Mouse (Mus musculus): ENCODE measurements around the gene Zp2. TPM values are rescaled to one million over a fixed set of nuclear protein-coding genes. Genes with fewer than 3 reads are reported as not detected.

Gene Zp2
- polyA plus RNA-seq, 1 experiment from 2014 or later: not detected

DNA sequence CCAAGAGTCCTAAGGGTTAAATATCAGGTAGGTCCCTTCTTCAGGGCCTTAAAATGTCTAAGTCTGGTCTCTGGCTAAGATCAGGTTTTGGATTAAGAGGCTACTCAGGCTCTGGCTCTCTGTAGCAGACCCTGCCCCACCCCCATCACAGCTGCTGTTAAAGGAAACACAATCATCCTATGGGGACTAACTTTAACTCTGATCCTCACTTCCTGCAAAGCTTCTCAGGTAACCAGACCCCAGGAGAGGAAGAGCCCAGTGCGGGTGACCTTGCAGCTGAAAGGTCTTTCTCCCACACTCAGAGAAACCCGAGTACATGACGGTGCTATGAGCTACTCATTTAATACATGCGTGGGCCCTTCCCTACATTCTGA, 17.4 kb downstream of the Zp2 start:
- Histone ChIP-seq H3K27ac (no peak overlapping the region), H3K9me3 (no peaks in the 10 kb centered on the region), H3K4me2 (replicated peaks) (no peak overlapping the region), H3K27me3 (no peaks in the 10 kb centered on the region), H3K4me3 (replicated peaks) (no peak overlapping the region), H3K4me1 (replicated peaks) (peaks cover 13% of the 10 kb centered on the region), H3K9ac (replicated peaks) (no peak overlapping the region), H3K36me3 (no peaks in the 10 kb centered on the region)
- ATAC-seq: no peak
- 47% methylated on average over 4 of the region's 4 CpGs for WGBS

DNA sequence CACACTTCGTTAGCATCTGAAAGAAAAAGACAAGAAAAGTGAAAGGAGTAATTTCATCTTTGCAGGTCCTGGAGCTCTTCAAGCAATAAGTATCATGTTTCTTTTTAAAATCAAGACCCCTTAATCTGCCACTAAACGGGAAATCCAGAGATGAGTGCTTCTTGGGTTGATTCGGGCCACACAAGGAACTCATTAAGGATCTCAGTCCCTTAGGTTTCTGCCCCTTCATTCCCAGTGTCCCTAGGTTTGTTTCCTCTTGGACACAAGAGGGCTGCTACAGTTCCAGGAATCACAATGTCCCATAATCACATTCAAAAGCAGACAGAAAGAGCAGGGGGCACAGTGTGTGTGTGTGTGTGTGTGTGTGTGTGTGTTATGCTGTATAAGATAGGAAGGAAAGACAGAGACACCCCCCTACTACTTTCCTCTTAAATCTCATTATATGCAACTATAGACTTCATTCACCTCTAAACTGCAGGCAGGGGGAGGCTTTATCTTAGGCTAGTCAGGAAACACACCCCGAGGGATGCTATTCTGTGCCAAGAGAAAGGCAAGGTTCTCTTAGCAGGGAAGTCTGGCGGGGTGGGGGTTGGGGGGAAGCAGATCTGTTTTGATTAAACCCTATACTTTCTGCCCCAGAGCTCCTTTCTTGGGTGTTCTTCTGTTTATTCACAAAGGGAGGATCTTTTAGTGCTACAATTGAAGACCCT, 18.0 kb downstream of the Zp2 start:
- no peaks in the 10 kb centered on the region for H3K27me3 ChIP-seq
- 25% methylated on average over 5 of the region's 5 CpGs for WGBS
- no peaks in the 10 kb centered on the region for H3K36me3 ChIP-seq
- peaks cover 13% of the 10 kb centered on the region for H3K4me1 ChIP-seq (replicated peaks)
- no peak overlapping the region for H3K4me3 ChIP-seq (replicated peaks)
- H3K9me3 ChIP-seq: no peaks in the 10 kb centered on the region
- H3K27ac ChIP-seq: no peak overlapping the region
- no peak overlapping the region for H3K9ac ChIP-seq (replicated peaks)
- H3K4me2 ChIP-seq (replicated peaks): no peak overlapping the region
- ATAC-seq: no peak

DNA sequence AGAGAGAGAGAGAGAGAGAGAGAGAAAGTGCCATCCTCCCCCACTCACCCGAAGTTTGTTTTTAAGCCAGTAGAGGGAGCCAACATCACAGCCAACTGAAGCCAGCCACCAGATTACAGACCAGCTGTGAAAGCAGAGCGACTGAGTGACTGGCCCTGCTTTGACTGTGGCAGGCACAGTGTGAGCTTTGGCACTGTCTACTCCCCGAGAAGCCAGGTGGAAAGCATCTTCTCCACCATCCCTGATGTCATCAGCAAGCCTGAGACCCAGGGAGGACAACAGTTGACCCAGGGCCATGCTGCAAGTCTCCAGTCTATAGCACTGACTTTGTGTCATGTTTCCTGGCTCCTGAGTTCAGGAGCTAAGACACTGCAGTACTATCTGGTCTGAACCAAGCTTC, 20.2 kb downstream of the Zp2 start:
- 0% methylated on average over 3 of the region's 3 CpGs for WGBS
- Histone ChIP-seq H3K27ac (no peak overlapping the region), H3K36me3 (no peaks in the 10 kb centered on the region), H3K9me3 (no peaks in the 10 kb centered on the region), H3K4me3 (replicated peaks) (no peak overlapping the region), H3K9ac (replicated peaks) (no peak overlapping the region), H3K4me2 (replicated peaks) (no peak overlapping the region), H3K4me1 (replicated peaks) (peaks cover 13% of the 10 kb centered on the region), H3K27me3 (no peaks in the 10 kb centered on the region)
- peak; percentile 93 for ATAC-seq

DNA sequence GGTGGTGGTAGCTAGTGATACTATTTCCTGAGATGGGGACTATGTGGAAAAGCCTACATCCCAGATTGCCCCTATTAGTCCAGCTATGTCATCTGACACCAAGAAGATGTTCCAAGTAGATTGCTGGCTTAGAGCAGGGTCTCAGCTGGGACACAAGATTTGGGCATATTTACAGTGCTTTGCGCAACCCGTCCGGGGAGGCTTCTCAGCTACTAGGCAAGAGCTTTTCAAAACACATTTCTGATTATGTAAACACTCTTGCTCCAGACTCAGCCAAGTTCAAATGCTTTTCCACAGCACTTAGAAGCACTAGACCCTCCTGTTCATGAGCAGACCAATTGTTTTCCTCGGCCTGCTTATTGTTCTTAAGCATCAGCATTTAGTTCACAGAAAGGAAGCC, 21.3 kb downstream of the Zp2 start:
- no peaks in the 10 kb centered on the region for H3K9me3 ChIP-seq
- H3K4me3 ChIP-seq (replicated peaks): no peak overlapping the region
- no peaks in the 10 kb centered on the region for H3K27me3 ChIP-seq
- H3K36me3 ChIP-seq: no peaks in the 10 kb centered on the region
- H3K27ac ChIP-seq: no peak overlapping the region
- no peak for ATAC-seq
- H3K9ac ChIP-seq (replicated peaks): no peak overlapping the region
- H3K4me1 ChIP-seq (replicated peaks): peaks cover 13% of the 10 kb centered on the region
- 84% methylated on average over 4 of the region's 4 CpGs for WGBS
- H3K4me2 ChIP-seq (replicated peaks): no peak overlapping the region

DNA sequence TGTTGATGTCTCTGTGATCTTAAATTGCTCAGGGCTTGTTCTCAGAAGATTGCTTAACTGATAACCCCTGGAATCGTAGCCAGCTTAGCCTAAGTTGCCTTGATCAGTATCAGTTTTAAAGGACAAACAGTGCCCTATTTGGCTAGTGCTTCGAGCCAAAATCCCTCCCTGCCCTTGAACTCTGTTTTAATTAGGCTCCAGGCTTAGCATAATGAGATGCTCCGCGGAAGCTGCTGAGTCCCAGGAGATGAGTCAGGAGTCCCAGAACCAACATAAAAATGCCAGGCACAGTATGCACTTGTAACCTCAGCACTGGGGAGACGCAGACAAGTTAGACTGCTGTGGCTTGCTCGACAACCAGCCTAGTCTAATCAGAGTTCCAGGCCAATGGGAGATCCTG, 27.6 kb downstream of the Zp2 start:
- ATAC-seq: peak; percentile 73
- Histone ChIP-seq H3K4me1 (replicated peaks) (peaks cover 10% of the 10 kb centered on the region), H3K4me3 (replicated peaks) (no peak overlapping the region), H3K9ac (replicated peaks) (no peak overlapping the region), H3K9me3 (no peaks in the 10 kb centered on the region), H3K27ac (no peak overlapping the region), H3K27me3 (no peaks in the 10 kb centered on the region), H3K4me2 (replicated peaks) (no peak overlapping the region), H3K36me3 (no peaks in the 10 kb centered on the region)
- 26% methylated on average over 6 of the region's 6 CpGs for WGBS

DNA sequence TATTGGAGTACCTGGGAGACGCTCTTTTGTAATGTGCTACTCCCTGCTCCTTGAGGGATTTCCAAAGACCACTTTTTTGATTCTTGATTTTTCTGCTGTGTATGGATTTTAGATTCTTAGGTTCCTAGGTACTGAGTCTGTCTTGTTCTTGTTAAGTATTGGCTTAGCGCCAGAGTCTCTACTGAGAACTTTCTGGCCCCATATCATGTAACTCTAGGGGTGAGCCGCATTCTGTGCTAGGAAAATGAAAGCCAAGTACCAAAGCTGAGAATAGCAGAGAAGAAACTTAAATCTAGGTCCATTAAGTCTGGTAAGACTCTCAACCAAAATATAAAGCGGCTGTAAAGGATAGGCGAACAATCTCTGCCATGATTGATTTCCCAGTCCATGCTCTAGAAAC, 28.1 kb downstream of the Zp2 start:
- H3K4me1 ChIP-seq (replicated peaks): peaks cover 10% of the 10 kb centered on the region
- no peak overlapping the region for H3K27ac ChIP-seq
- ATAC-seq: no peak
- H3K36me3 ChIP-seq: no peaks in the 10 kb centered on the region
- H3K27me3 ChIP-seq: no peaks in the 10 kb centered on the region
- 88% methylated on average over 5 of the region's 5 CpGs for WGBS
- H3K9ac ChIP-seq (replicated peaks): no peak overlapping the region
- H3K4me2 ChIP-seq (replicated peaks): no peak overlapping the region
- no peaks in the 10 kb centered on the region for H3K9me3 ChIP-seq
- no peak overlapping the region for H3K4me3 ChIP-seq (replicated peaks)

DNA sequence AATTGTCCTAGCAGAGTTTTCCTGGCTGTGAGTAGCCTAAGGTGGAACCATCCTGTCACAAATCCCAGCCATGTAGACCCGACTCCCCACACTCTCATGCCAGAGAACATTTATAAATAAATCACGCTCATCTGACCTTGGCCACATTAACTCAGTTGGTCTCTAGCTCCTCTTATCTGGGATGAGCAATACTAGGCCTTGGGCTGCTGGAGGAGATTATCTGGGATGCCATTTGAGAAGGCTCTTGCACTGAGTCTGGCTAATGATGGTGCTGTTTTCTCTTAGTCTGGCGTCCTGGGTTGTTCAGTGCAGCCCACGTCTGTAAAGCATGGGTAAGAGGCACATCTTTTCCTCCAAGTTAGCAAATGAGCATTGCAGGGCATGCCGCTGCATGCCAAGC, 35.4 kb downstream of the Zp2 start:
- Histone ChIP-seq H3K4me3 (replicated peaks) (no peak overlapping the region), H3K9ac (replicated peaks) (no peak overlapping the region), H3K27ac (no peak overlapping the region), H3K27me3 (no peaks in the 10 kb centered on the region), H3K4me1 (replicated peaks) (no peaks in the 10 kb centered on the region), H3K4me2 (replicated peaks) (no peak overlapping the region), H3K36me3 (no peaks in the 10 kb centered on the region), H3K9me3 (no peaks in the 10 kb centered on the region)
- ATAC-seq: no peak
- 86% methylated on average over 5 of the region's 5 CpGs for WGBS

DNA sequence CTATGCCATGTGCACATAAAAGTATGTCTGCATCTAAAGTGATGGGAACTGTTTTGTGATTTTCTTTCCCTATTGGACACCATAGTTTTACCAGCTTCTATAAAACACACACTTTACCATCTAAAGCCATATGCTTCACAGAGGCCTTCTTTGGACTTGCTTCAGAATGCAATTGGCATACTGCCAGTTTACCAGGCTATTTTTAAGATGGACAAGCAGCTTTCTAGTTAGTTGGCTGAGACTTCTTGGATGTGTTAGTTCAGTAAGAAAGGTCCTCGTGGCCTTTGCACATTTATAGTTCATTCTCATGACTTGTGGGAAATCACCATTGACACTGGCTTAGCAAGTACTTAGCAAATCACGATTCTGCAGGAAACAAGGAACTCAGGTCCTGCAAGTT, 38.7 kb downstream of the Zp2 start:
- no peaks in the 10 kb centered on the region for H3K36me3 ChIP-seq
- 76% methylated on average over 2 of the region's 2 CpGs for WGBS
- H3K4me3 ChIP-seq (replicated peaks): no peak overlapping the region
- no peak overlapping the region for H3K4me2 ChIP-seq (replicated peaks)
- H3K9me3 ChIP-seq: no peaks in the 10 kb centered on the region
- peaks cover 15% of the 10 kb centered on the region for H3K4me1 ChIP-seq (replicated peaks)
- H3K27me3 ChIP-seq: peaks cover 11% of the 10 kb centered on the region
- no peak overlapping the region for H3K9ac ChIP-seq (replicated peaks)
- ATAC-seq: no peak
- no peak overlapping the region for H3K27ac ChIP-seq

DNA sequence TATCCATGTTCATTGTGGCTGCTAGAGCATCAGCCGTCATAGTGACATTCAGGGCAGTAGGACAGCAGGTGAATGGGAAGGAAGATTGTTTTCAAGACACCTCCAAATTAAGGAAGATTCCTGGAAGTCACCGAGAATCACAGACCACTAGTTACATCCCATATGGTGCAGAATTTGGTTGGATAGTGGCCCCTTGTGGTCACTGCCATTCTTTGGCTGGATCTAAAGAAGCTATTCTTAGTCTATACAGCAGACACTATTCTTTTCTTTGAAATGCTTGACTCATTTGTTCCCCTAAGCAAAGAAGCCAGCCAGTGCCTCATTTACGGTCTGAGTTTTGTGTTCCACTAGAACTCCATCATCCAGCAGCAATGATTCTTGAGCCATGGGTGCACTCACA, 40.1 kb downstream of the Zp2 start:
- H3K4me3 ChIP-seq (replicated peaks): no peak overlapping the region
- no peak overlapping the region for H3K27ac ChIP-seq
- H3K9ac ChIP-seq (replicated peaks): no peak overlapping the region
- ATAC-seq: no peak
- H3K9me3 ChIP-seq: no peaks in the 10 kb centered on the region
- H3K4me2 ChIP-seq (replicated peaks): no peak overlapping the region
- H3K27me3 ChIP-seq: peaks cover 14% of the 10 kb centered on the region
- H3K4me1 ChIP-seq (replicated peaks): peaks cover 15% of the 10 kb centered on the region
- WGBS: 46% methylated on average over 3 of the region's 3 CpGs
- H3K36me3 ChIP-seq: no peaks in the 10 kb centered on the region

DNA sequence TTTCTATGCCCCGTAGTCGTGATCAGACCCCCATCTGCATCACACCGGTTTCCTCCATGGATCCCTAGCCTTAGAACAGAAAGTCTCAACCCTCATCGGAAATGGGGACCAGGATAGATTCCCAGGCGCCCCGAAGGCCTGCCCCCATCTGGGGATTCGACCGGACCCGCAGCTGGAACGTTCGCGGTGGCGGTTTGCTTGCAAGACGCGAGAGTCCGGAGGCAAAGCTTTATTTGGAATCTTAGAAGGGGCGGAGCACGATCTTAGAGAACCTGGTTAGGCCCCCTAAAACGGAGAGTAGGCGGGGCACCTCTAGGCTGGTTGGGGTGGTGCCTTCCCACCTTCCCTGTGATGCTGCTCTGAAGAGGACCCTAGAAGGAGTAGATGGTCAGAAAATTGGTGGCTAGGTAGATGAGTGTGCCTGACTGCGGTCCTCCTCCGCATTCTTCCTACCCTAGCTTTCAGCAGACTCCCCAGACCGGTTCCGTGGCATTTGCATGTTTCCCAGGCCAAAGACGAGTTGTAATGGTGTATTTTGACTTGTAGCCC, 42.0 kb downstream of the Zp2 start:
- Histone ChIP-seq H3K27me3 (peaks cover 14% of the 10 kb centered on the region), H3K9me3 (no peaks in the 10 kb centered on the region), H3K27ac (no peak overlapping the region), H3K36me3 (no peaks in the 10 kb centered on the region), H3K4me1 (replicated peaks) (peaks cover 15% of the 10 kb centered on the region), H3K9ac (replicated peaks) (peak overlapping the region; percentile 54), H3K4me3 (replicated peaks) (peak overlapping the region; percentile 49), H3K4me2 (replicated peaks) (peak overlapping the region; percentile 66)
- ATAC-seq: peak; percentile 45; the same call in 1 of the 2 replicates
- WGBS: 3% methylated on average over 25 of the region's 25 CpGs

DNA sequence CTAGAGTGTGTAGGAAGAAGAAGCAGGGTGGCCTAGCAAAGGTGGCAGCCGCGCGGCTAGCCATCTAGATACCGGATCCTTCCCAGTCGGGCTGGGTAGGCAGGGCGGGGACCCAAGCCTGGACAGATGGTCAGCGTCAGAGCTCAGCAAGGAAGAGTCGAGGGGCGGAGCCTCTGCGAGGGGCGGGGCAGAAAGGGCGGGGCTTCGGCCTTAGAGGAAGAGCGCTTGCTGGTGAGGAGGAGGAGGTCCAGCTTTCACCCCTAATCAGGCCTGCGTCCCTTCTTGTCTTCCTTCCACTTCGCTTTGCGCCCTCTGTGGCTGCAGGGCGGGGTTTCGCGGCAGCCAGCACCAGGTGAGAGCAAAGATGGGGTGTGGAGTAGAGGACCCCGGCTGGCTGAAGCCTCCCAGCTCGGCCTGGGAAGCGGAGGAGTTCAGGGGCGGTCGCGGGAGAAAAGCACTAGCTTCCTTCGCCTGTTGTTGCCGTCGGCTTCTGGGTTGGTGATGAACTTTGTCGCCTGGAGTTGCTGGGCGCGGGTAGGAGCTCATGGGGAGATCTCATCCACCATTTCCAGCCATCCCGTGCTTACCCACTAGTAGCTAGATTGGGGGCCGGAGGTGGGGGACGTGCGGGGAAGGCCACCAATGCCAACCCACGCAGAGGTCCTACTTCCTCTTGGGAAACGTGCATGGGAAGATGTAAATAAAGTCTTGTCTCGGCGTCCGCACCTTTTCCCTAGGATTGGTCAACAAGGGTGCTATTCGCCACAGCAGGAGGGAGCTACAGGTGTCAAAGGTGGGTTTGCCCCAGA, 42.7 kb downstream of the Zp2 start, which contains the start of gene Tmem159:
Tmem159 (plus strand) TSS at position 190 of the 809 bp plus-strand sequence.
- Histone ChIP-seq H3K27me3 (peaks cover 14% of the 10 kb centered on the region), H3K27ac (no peak within 1 kb of the TSS), H3K9ac (replicated peaks) (peak within 1 kb of the TSS; percentile 54), H3K4me2 (replicated peaks) (peak within 1 kb of the TSS; percentile 66), H3K9me3 (no peaks in the 10 kb centered on the region), H3K4me3 (replicated peaks) (peak within 1 kb of the TSS; percentile 49), H3K36me3 (no peaks in the 10 kb centered on the region), H3K4me1 (replicated peaks) (peaks cover 15% of the 10 kb centered on the region)
- 1% methylated on average over 42 of the region's 42 CpGs for WGBS
- ATAC-seq: peak; percentile 84

DNA sequence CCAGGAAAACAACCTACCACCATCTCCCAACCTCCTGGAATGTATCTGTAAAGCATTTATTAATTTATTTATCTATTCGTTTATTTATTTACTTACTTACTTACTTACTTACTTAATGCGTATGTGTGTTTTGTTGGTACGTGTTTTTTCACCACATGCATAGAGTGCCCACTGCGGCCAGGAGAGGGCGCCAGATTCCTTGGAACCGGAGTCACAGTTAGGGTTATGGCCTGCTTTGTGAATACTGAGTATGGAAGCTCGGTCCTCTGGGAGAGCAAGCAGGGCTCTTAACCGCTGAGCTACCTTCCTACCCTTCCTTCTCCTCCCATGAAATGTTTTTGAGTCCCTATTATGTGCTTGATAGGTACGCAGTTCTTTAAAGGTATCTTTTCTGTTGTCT, 46.7 kb downstream of the Zp2 start:
- peaks cover 14% of the 10 kb centered on the region for H3K4me1 ChIP-seq (replicated peaks)
- WGBS: 25% methylated on average over 9 of the region's 9 CpGs
- H3K9ac ChIP-seq (replicated peaks): no peak overlapping the region
- no peak overlapping the region for H3K4me3 ChIP-seq (replicated peaks)
- ATAC-seq: no peak
- H3K27ac ChIP-seq: no peak overlapping the region
- H3K9me3 ChIP-seq: no peaks in the 10 kb centered on the region
- H3K27me3 ChIP-seq: peaks cover 15% of the 10 kb centered on the region
- no peaks in the 10 kb centered on the region for H3K36me3 ChIP-seq
- no peak overlapping the region for H3K4me2 ChIP-seq (replicated peaks)

Measured in midbrain, embryonic 13.5 days (tissue).